Mouse (Mus musculus): ENCODE results near the gene Pdgfa. TPM values are rescaled to one million over a fixed set of nuclear protein-coding genes. Genes with fewer than 3 reads are reported as not detected.

Pdgfa gene
- polyA plus RNA-seq, 1 experiment from 2014 or later: 14.5 TPM

DNA sequence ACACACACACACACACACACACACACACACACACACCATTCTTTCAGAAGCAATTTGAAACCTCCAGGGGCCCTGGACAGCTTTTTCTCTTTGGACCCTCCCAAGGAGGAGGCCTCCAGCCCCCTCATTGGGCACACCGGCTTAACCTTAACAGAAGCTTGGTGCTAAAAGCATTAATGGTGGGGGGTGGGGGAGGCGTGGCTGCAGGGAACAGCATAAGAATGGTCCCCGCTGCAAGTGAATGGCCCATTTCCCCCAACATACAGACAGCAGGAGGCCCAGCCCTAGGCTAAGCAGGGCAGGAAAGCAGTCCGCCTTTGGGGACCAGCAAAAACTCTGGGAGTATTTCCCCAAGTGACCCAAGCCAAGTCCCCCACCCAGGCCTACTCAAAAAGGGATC lies 5.4 kb downstream of the Pdgfa start:
- H3K4me1 ChIP-seq (ENCODE audit: control insufficient read depth, insufficient read depth, low read length): peaks cover 39% of the 10 kb centered on the region

DNA sequence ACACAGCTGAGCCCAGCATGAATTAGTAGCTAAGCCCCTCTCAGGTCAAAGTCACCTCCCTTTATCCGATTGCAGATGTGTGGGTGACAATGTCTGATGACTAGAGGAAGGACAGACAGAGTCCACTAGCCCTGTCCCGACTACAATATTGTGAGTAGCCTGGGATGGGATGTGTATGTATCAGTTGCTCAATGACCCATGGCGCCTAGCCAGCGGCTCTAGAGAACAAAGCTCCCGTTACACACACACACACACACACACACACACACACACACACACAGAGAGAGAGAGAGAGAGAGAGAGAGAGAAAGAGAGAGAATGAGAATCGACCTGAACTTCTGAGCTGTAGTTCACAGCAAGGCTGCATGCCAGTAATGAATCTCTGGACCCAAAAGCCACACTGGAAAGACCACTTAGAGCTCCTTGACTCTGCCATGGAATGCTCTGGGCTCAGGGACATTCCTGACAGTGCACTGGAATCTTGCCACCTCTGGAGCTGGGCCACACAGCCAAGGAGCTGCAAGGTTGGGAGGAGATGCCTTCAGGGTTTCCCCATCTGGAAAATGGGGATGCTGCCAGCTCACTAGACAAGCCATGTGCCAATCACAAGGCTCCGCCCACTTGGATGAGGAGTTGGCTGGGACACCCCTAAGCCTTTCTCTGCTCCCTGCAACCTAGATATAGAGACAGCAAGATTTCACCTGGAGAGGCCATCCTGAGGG lies 6.3 kb downstream of the Pdgfa start:
- DNase-seq (ENCODE audit: low spot score) (peak; percentile 55), ATAC-seq (no peak)
- peaks cover 20% of the 10 kb centered on the region for H3K27me3 ChIP-seq (replicated peaks; ENCODE audit: control insufficient read depth, insufficient read depth, low read length)
- H3K27ac ChIP-seq (ENCODE audit: low read depth, low read length): no peak overlapping the region
- H3K9ac ChIP-seq (ENCODE audit: low read length): no peak overlapping the region
- H3K9me3 ChIP-seq (replicated peaks; ENCODE audit: control insufficient read depth, low read length): no peaks in the 10 kb centered on the region
- H3K4me2 ChIP-seq (ENCODE audit: low read length): no peak overlapping the region
- 65% methylated on average over 7 of the region's 7 CpGs for WGBS
- H3K4me3 ChIP-seq (ENCODE audit: low read depth, low read length): no peak overlapping the region
- peaks cover 35% of the 10 kb centered on the region for H3K4me1 ChIP-seq (ENCODE audit: control insufficient read depth, insufficient read depth, low read length)
- no peaks in the 10 kb centered on the region for H3K36me3 ChIP-seq (ENCODE audit: control insufficient read depth, insufficient read depth, low read length)

More for the DNA sequence above, 5.4 kb downstream of the Pdgfa start:
- peaks cover 29% of the 10 kb centered on the region for H3K27me3 ChIP-seq (replicated peaks; ENCODE audit: control insufficient read depth, insufficient read depth, low read length)
- H3K36me3 ChIP-seq (ENCODE audit: control insufficient read depth, insufficient read depth, low read length): no peaks in the 10 kb centered on the region
- H3K27ac ChIP-seq (ENCODE audit: low read depth, low read length): no peak overlapping the region
- no peaks in the 10 kb centered on the region for H3K9me3 ChIP-seq (replicated peaks; ENCODE audit: control insufficient read depth, low read length)
- DNase-seq (ENCODE audit: low spot score) (no peak), ATAC-seq (no peak)
- H3K4me3 ChIP-seq (ENCODE audit: low read depth, low read length): no peak overlapping the region
- WGBS: 25% methylated on average over 4 of the region's 4 CpGs
- H3K9ac ChIP-seq (ENCODE audit: low read length): no peak overlapping the region
- H3K4me2 ChIP-seq (ENCODE audit: low read length): no peak overlapping the region

DNA sequence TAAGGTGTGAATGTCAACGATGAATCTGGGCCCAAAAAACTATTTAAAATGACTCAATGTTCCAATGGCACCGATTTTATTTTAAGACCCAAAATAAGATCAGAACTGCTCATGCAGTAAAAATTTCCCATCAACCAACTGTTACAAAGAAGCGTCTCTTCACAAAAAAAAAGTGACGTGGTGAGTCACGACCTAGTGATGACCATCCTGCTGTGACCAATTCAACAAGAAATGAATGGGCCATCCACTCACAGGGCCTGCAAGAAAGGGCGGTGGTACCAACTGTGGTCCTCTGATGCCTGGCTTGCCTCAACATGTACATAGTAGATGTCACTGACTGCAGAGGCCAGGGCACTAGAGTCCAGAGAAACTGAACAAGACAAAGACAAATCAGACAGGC lies 7.6 kb downstream of the Pdgfa start:
- Histone ChIP-seq H3K4me3 (ENCODE audit: low read depth, low read length) (no peak overlapping the region), H3K4me2 (ENCODE audit: low read length) (no peak overlapping the region), H3K9ac (ENCODE audit: low read length) (no peak overlapping the region), H3K27ac (ENCODE audit: low read depth, low read length) (no peak overlapping the region), H3K36me3 (ENCODE audit: control insufficient read depth, insufficient read depth, low read length) (no peaks in the 10 kb centered on the region; the same call in 1 of the 2 replicates), H3K4me1 (ENCODE audit: control insufficient read depth, insufficient read depth, low read length) (peaks cover 35% of the 10 kb centered on the region), H3K9me3 (replicated peaks; ENCODE audit: control insufficient read depth, low read length) (no peaks in the 10 kb centered on the region), H3K27me3 (replicated peaks; ENCODE audit: control insufficient read depth, insufficient read depth, low read length) (peaks cover 20% of the 10 kb centered on the region)
- DNase-seq (ENCODE audit: low spot score) (no peak), ATAC-seq (no peak)
- 69% methylated on average over 6 of the region's 6 CpGs for whole genome bisulfite sequencing

DNA sequence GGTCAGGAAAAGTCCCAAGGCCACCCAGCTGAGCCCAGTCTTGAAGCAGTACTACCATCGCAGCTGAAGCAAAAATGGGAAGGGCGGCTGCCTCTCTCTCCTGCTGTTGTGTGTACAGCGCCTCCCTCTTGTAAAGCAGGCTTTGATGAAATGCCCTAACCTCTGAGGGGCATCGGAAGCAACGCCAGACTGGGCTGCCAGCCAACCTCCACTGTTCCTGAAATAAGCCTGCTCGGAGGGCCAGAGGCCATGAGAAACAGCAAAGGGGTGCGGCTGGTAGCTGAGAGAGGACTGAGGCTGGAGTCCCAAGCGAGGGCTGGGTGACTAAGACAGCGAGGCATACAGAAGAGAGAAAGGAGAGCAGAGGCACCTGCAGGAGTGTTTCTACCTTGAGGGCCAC lies 8.4 kb downstream of the Pdgfa start:
- Histone ChIP-seq H3K36me3 (ENCODE audit: control insufficient read depth, insufficient read depth, low read length) (no peaks in the 10 kb centered on the region; the same call in 1 of the 2 replicates), H3K4me1 (ENCODE audit: control insufficient read depth, insufficient read depth, low read length) (peaks cover 28% of the 10 kb centered on the region), H3K9me3 (replicated peaks; ENCODE audit: control insufficient read depth, low read length) (no peaks in the 10 kb centered on the region), H3K27me3 (replicated peaks; ENCODE audit: control insufficient read depth, insufficient read depth, low read length) (peaks cover 20% of the 10 kb centered on the region), H3K4me3 (ENCODE audit: low read depth, low read length) (no peak overlapping the region), H3K27ac (ENCODE audit: low read depth, low read length) (no peak overlapping the region), H3K4me2 (ENCODE audit: low read length) (no peak overlapping the region), H3K9ac (ENCODE audit: low read length) (no peak overlapping the region)
- 15% methylated on average over 9 of the region's 9 CpGs for WGBS
- ATAC-seq: no peak; the same call in 1 of the 2 replicates
- DNase-seq (ENCODE audit: low spot score): peak; percentile 74

DNA sequence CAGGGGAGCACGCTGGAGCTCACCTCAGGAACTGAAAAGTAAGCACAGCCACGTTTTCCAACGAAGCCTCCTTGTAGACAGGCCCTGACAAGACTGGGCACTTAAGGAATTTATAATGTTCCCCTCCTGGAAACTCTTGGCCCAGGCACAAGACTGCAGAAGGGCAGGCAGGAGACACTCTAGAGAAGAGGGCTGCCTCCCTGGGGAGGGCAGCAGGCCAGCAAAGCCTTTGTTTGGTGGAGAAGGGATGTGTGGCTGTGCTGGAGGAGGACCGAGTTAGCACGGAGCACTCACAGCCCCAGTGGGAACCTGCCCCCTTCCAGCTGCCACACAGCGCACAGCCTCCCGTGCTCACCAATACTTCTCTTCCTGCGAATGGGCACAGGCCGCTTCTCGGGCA lies 9.2 kb downstream of the Pdgfa start:
- Histone ChIP-seq H3K4me2 (ENCODE audit: low read length) (no peak overlapping the region), H3K27ac (ENCODE audit: low read depth, low read length) (no peak overlapping the region), H3K36me3 (ENCODE audit: control insufficient read depth, insufficient read depth, low read length) (no peaks in the 10 kb centered on the region; the same call in 1 of the 2 replicates), H3K4me1 (ENCODE audit: control insufficient read depth, insufficient read depth, low read length) (peaks cover 21% of the 10 kb centered on the region), H3K4me3 (ENCODE audit: low read depth, low read length) (no peak overlapping the region), H3K27me3 (replicated peaks; ENCODE audit: control insufficient read depth, insufficient read depth, low read length) (peaks cover 16% of the 10 kb centered on the region), H3K9me3 (replicated peaks; ENCODE audit: control insufficient read depth, low read length) (no peaks in the 10 kb centered on the region), H3K9ac (ENCODE audit: low read length) (no peak overlapping the region)
- no peak for ATAC-seq
- 62% methylated on average over 10 of the region's 10 CpGs for WGBS
- DNase-seq (ENCODE audit: low spot score): no peak

DNA sequence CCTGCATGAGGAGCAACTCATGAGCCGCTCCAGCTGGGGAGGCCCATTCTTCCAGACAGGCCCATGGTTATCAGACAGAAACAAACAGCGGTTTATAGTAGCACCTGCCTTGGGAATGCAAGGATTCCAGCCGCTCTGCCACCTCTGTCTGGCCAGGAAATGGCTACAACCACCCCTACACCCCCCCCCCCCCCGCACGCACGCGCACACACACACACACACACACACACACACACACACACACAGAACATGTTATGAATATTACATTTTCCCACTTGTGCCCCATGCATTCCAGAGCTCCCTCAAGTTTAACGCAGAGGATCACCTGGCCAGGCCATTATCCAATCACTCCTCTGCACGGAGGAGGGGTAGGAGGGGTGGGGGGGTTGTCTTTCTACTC lies 15.2 kb downstream of the Pdgfa start:
- H3K9ac ChIP-seq (ENCODE audit: low read length): no peak overlapping the region
- ATAC-seq (no peak), DNase-seq (ENCODE audit: low spot score) (no peak)
- H3K9me3 ChIP-seq (replicated peaks; ENCODE audit: control insufficient read depth, low read length): no peaks in the 10 kb centered on the region
- peaks cover 6% of the 10 kb centered on the region; the same call in 1 of the 2 replicates for H3K36me3 ChIP-seq (ENCODE audit: control insufficient read depth, insufficient read depth, low read length)
- H3K4me3 ChIP-seq (ENCODE audit: low read depth, low read length): no peak overlapping the region
- no peaks in the 10 kb centered on the region for H3K4me1 ChIP-seq (ENCODE audit: control insufficient read depth, insufficient read depth, low read length)
- H3K27me3 ChIP-seq (replicated peaks; ENCODE audit: control insufficient read depth, insufficient read depth, low read length): no peaks in the 10 kb centered on the region
- no peak overlapping the region for H3K27ac ChIP-seq (ENCODE audit: low read depth, low read length)
- 91% methylated on average over 5 of the region's 9 CpGs for WGBS
- H3K4me2 ChIP-seq (ENCODE audit: low read length): no peak overlapping the region

DNA sequence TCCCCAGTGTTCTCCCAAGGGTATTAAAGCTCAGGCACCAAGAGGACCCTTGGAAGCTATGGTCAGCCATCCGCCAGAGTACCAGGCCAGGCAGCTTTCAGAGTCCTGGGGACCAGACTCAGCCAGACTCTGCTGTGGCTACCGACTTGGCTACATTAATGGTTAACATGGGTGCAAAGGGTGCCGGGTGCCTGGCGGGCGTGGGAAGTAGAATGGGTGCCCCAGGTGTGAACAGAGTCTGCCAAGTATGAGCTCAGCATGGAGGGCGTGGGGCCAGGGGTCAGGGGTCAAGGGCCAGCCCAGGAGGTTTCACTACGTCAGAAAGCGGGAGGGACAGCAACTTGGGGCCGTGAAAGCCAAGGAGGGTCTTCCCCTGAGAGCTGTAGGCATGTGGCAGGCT lies 16.6 kb downstream of the Pdgfa start:
- 91% methylated on average over 9 of the region's 9 CpGs for WGBS
- DNase-seq (ENCODE audit: low spot score): no peak
- Histone ChIP-seq H3K4me1 (ENCODE audit: control insufficient read depth, insufficient read depth, low read length) (no peaks in the 10 kb centered on the region), H3K9ac (ENCODE audit: low read length) (no peak overlapping the region), H3K4me2 (ENCODE audit: low read length) (no peak overlapping the region), H3K27me3 (replicated peaks; ENCODE audit: control insufficient read depth, insufficient read depth, low read length) (no peaks in the 10 kb centered on the region), H3K9me3 (replicated peaks; ENCODE audit: control insufficient read depth, low read length) (no peaks in the 10 kb centered on the region), H3K36me3 (ENCODE audit: control insufficient read depth, insufficient read depth, low read length) (peaks cover 6% of the 10 kb centered on the region; the same call in 1 of the 2 replicates), H3K27ac (ENCODE audit: low read depth, low read length) (no peak overlapping the region), H3K4me3 (ENCODE audit: low read depth, low read length) (no peak overlapping the region)
- ATAC-seq: no peak

DNA sequence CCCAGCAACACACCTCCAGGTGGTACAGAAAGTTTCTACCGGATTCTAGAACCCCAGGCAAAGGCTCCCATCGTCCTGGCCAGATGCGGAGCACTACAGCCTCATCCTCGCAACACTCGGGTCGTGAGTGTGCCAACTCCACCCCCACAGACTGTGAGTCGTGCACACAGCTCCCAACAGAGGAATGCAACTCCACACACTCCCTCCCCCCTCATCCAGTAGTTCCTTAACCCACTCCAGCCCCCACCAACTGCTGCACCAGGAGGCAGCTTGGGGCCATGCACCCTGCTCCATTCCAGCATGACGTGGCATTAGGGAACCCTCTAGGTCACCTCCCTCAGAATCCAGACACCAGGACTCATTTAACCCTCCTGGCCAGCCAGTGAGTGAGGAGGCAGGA lies 17.3 kb downstream of the Pdgfa start:
- H3K4me3 ChIP-seq (ENCODE audit: low read depth, low read length): no peak overlapping the region
- 85% methylated on average over 8 of the region's 8 CpGs for WGBS
- no peaks in the 10 kb centered on the region for H3K9me3 ChIP-seq (replicated peaks; ENCODE audit: control insufficient read depth, low read length)
- H3K4me1 ChIP-seq (ENCODE audit: control insufficient read depth, insufficient read depth, low read length): no peaks in the 10 kb centered on the region
- no peak overlapping the region for H3K9ac ChIP-seq (ENCODE audit: low read length)
- no peak overlapping the region for H3K27ac ChIP-seq (ENCODE audit: low read depth, low read length)
- 0 out of 2 replicates have a peak, but pooled peaks cover 6% of the 10 kb centered on the region for H3K36me3 ChIP-seq (ENCODE audit: control insufficient read depth, insufficient read depth, low read length)
- no peak for ATAC-seq
- no peak for DNase-seq (ENCODE audit: low spot score)
- H3K27me3 ChIP-seq (replicated peaks; ENCODE audit: control insufficient read depth, insufficient read depth, low read length): no peaks in the 10 kb centered on the region
- no peak overlapping the region for H3K4me2 ChIP-seq (ENCODE audit: low read length)

DNA sequence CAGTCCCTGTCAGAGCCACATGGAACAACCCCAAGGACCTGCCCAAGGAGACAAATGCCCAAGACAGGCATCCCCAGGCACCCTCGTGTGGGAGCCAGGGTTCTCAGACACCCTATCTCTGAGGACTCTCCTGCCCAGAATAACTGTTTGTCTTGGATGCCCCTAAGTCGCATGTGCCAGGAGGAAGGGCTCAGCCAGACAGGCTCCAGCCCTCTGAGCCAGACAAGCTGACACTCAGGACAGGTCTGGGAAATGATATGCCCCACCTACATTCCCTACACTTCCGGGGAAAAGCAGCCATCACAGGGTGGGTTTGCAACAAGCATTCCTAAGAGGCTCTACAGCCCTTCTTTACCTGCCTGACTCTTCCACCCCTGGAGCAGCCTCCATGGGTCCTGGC lies 19.4 kb downstream of the Pdgfa start:
- Histone ChIP-seq H3K4me2 (ENCODE audit: low read length) (no peak overlapping the region), H3K9ac (ENCODE audit: low read length) (no peak overlapping the region), H3K27me3 (replicated peaks; ENCODE audit: control insufficient read depth, insufficient read depth, low read length) (no peaks in the 10 kb centered on the region), H3K9me3 (replicated peaks; ENCODE audit: control insufficient read depth, low read length) (no peaks in the 10 kb centered on the region), H3K36me3 (ENCODE audit: control insufficient read depth, insufficient read depth, low read length) (0 out of 2 replicates have a peak, but pooled peaks cover 6% of the 10 kb centered on the region), H3K4me1 (ENCODE audit: control insufficient read depth, insufficient read depth, low read length) (no peaks in the 10 kb centered on the region), H3K4me3 (ENCODE audit: low read depth, low read length) (no peak overlapping the region), H3K27ac (ENCODE audit: low read depth, low read length) (no peak overlapping the region)
- no peak for ATAC-seq
- WGBS: 65% methylated on average over 3 of the region's 3 CpGs
- no peak for DNase-seq (ENCODE audit: low spot score)

All from forebrain, embryonic 14.5 days (tissue).